Mouse (Mus musculus) megakaryocyte, embryonic 14.5 days (primary cell): ENCODE measurements around the gene Grip1.

Source experiments
- FLI1 ChIP-seq: IDR thresholded peaks from 2 replicates; pipeline ENCODE4 v1.6.1; 2012; ENCODE audit warnings: low read length, inconsistent platforms, mixed read lengths
- GATA1 ChIP-seq: IDR thresholded peaks from 3 replicates; pipeline ENCODE4 v1.6.1; 2012; ENCODE audit warnings: mixed read lengths, low read length, inconsistent platforms, borderline replicate concordance

- TF ChIP-seq GATA1, result no peak
- TF ChIP-seq FLI1, result no peak
These were observed 268.3 kb downstream of the Grip1 start for GRCm38 (mm10) chr10:119721887-119722286.
